Mouse (Mus musculus) lung, postnatal 0 days (tissue): Measurements from ENCODE around the gene Prdm16. TPM values are rescaled to one million over a fixed set of nuclear protein-coding genes. Genes with fewer than 3 reads are reported as not detected.

ENCODE experiments used
- ATAC-seq: fragments of 200-750 bp; cut with Nextera tagmentation; 2 replicates; pipeline ENCODE4 v1.8.0; 2017; ENCODE audit warnings: moderate library complexity
- DNase-seq: peaks from one replicate; pipeline ENCODE4 v3.0.0-alpha.2; 2016; ENCODE audit warnings: low spot score
- H3K27ac ChIP-seq: fragments of 300-500 bp; sonication (generic); 2 replicates; pipeline ENCODE4 v1.5.1; 2014; ENCODE audit warnings: antibody characterized with exemption, mild to moderate bottlenecking, low read length, mixed read lengths
- H3K27me3 ChIP-seq: fragments of 300-500 bp; sonication (generic); replicated peaks from 2 replicates; pipeline ENCODE4 v1.6.1; 2014; ENCODE audit warnings: low read length, mixed read lengths; ENCODE audit not compliant: insufficient read depth
- H3K36me3 ChIP-seq: fragments of 300-500 bp; sonication (generic); 2 replicates; pipeline ENCODE4 v1.6.1; 2014; ENCODE audit warnings: low read length, mixed read lengths; ENCODE audit not compliant: insufficient read depth
- H3K4me1 ChIP-seq: fragments of 300-500 bp; sonication (generic); 2 replicates; pipeline ENCODE4 v1.6.1; 2014; ENCODE audit warnings: antibody characterized with exemption, low read depth, low read length, mixed read lengths; ENCODE audit not compliant: insufficient read depth
- H3K4me2 ChIP-seq: fragments of 300-500 bp; sonication (generic); replicated peaks from 2 replicates; pipeline ENCODE4 v1.6.1; 2014; ENCODE audit warnings: low read depth, mild to moderate bottlenecking, low read length, moderate library complexity, mixed read lengths
- H3K4me3 ChIP-seq: fragments of 300-500 bp; sonication (generic); 2 replicates; pipeline ENCODE4 v1.5.1; 2014; ENCODE audit warnings: low read depth, low read length
- H3K9ac ChIP-seq: fragments of 300-500 bp; sonication (generic); replicated peaks from 2 replicates; pipeline ENCODE4 v1.6.1; 2014; ENCODE audit warnings: low read depth, mild to moderate bottlenecking
- H3K9me3 ChIP-seq: fragments of 300-500 bp; sonication (generic); 2 replicates; pipeline ENCODE4 v1.6.1; 2016; ENCODE audit warnings: low read length, mixed read lengths
- CTCF ChIP-seq: IDR thresholded peaks from 2 replicates; pipeline ENCODE4 v1.5.1; 2016; ENCODE audit warnings: antibody characterized with exemption, mild to moderate bottlenecking
- EP300 ChIP-seq: IDR thresholded peaks from 2 replicates; pipeline ENCODE4 v1.6.1; 2016; ENCODE audit warnings: antibody characterized with exemption, mild to moderate bottlenecking, control low read depth
- WGBS: fragments of 180-500 bp; shearing (Covaris S2); extraction: QIAGEN DNeasy Blood & Tissue Kit; methylation state at CpG from one replicate; pipeline ENCODE4 v1.1.7; 2014; 5-methylcytosine and 5-hydroxymethylcytosine counted together
- polyA plus RNA-seq: library from polyadenylated mRNA; unstranded; fragments of >200 nt; fragmentation: Nextera tagmentation; extraction: Ambion mirVana; gene quantifications from 2 replicates; pipeline ENCODE4 v1.2.1, GENCODE M21; 2015

Prdm16 gene
- polyA plus RNA-seq, 1 experiment from 2014 or later = 15.2 TPM

DNA sequence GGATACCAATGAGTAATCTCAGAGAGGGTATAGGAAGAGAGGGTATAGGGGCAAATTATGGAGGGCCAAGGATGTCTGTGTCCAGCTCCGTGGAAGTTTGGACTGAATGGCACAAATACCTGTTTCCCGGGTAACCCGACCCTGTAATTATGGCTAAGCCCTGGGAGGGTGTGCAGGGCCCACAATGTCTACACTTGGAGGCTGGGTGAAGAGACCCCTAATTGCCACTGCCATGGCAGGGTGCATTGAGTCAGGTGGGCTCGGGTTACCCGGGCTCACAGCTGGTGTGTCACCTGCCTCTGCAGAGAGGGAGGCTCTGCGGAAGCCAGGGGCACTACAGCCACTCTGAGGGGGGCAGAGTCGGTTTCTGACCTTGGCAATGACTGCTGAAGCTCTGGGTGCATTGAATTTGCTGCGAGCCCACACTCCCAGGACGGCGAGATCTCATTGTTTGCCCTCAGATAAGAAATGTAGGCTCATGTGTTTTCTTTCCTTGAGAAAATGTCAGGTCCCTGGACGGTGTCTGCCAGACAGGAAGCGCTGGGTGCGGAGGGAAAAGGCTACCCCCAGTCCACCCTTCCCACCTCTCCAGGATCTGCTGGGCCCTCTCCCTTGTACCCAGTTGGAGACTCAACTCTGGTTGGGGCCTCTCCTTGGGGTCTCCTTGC is 62.3 kb downstream of the Prdm16 start:
- no peak overlapping the region for H3K9ac ChIP-seq
- H3K27me3 ChIP-seq = no peaks in the 10 kb centered on the region
- no peak overlapping the region for H3K27ac ChIP-seq
- H3K4me1 ChIP-seq = no peaks in the 10 kb centered on the region
- no peak overlapping the region for H3K4me2 ChIP-seq
- H3K36me3 ChIP-seq = no peaks in the 10 kb centered on the region
- TF ChIP-seq EP300 (no peak), CTCF (no peak)
- DNase-seq (peak; percentile 17), ATAC-seq (peak; percentile 26; the same call in 1 of the 2 replicates)
- WGBS = 41% methylated on average over 12 of the region's 13 CpGs
- H3K9me3 ChIP-seq = no peaks in the 10 kb centered on the region
- no peak overlapping the region for H3K4me3 ChIP-seq

DNA sequence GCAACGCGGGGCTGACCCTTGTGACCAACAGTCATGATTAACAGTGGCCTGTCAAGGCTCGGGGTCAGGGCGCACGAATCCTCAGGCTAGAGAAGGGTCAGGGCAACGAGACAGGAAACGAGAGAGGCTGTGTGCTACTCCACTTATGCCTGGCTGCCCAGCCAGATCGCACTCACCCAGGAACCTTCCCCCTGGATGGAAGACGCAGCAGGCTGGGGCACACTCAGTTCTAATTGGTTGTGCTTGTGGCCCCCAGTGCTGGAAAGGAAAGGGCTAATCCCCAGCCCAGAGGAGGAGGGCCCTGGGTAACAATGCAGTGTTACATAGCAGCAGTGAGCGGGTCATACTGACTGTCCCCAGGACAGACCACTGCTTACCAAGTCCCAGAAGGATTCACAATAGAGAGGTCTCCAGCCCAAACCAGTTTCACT is 66.2 kb downstream of the Prdm16 start:
- no peaks in the 10 kb centered on the region for H3K9me3 ChIP-seq
- no peak overlapping the region for H3K9ac ChIP-seq
- WGBS = 29% methylated on average over 10 of the region's 10 CpGs
- no peak overlapping the region for H3K4me2 ChIP-seq
- TF ChIP-seq EP300 = no peak
- TF ChIP-seq CTCF = no peak
- no peak overlapping the region for H3K4me3 ChIP-seq
- ATAC-seq = no peak
- H3K27ac ChIP-seq = no peak overlapping the region
- H3K27me3 ChIP-seq = no peaks in the 10 kb centered on the region
- no peak for DNase-seq
- no peaks in the 10 kb centered on the region; the same call in 1 of the 2 replicates for H3K4me1 ChIP-seq
- H3K36me3 ChIP-seq = no peaks in the 10 kb centered on the region

DNA sequence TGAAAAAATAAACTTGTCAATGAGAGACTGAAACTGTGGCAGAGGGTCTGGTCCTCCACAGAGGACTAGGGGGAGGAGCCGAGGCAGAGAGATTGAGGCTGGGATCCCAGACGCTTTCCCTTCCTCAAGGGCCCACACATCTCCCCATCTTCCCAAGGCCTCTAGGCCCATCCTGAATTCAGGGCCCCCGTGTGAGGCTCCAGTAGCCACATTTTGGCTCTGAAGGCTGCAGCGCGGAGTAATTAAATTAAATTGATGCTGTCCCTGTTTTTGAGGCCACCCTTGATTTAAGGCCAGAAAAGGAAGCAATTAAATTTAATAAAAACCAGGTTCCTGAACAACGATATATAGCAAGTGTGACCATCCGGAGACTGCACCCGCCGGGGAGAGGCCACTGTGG is 66.8 kb downstream of the Prdm16 start:
- Histone ChIP-seq H3K4me2 (no peak overlapping the region), H3K9ac (no peak overlapping the region), H3K4me1 (no peaks in the 10 kb centered on the region; the same call in 1 of the 2 replicates), H3K27me3 (no peaks in the 10 kb centered on the region), H3K27ac (no peak overlapping the region), H3K9me3 (no peaks in the 10 kb centered on the region), H3K4me3 (no peak overlapping the region), H3K36me3 (no peaks in the 10 kb centered on the region)
- ATAC-seq (no peak), DNase-seq (no peak)
- TF ChIP-seq EP300 (no peak), CTCF (no peak)
- WGBS = 87% methylated on average over 9 of the region's 9 CpGs

DNA sequence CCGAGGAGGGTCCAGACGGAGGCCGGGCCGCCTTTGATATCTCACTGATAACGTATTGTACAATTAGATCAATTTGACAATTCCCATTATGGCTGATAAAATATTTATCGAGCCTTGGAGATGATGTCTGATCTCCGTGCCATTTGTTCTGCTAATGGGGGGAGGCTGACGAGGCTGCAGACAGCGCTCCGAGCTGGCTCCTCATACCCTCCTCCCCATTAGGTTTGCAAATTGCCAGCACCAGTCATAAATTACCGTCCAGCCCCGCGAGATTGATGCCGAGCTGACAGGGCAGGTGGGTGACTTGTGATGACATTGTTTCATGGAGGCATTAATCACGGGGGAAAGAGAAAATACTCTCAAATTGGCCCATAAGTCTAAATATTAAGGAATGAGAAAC is 67.9 kb downstream of the Prdm16 start:
- H3K9ac ChIP-seq = no peak overlapping the region
- H3K27ac ChIP-seq = no peak overlapping the region
- ATAC-seq = no peak
- no peaks in the 10 kb centered on the region for H3K36me3 ChIP-seq
- DNase-seq = no peak
- H3K4me1 ChIP-seq = no peaks in the 10 kb centered on the region; the same call in 1 of the 2 replicates
- no peaks in the 10 kb centered on the region for H3K9me3 ChIP-seq
- no peak overlapping the region for H3K4me3 ChIP-seq
- no peak overlapping the region for H3K4me2 ChIP-seq
- TF ChIP-seq EP300 = no peak
- no peak for TF ChIP-seq CTCF
- H3K27me3 ChIP-seq = no peaks in the 10 kb centered on the region
- 40% methylated on average over 15 of the region's 15 CpGs for whole genome bisulfite sequencing

DNA sequence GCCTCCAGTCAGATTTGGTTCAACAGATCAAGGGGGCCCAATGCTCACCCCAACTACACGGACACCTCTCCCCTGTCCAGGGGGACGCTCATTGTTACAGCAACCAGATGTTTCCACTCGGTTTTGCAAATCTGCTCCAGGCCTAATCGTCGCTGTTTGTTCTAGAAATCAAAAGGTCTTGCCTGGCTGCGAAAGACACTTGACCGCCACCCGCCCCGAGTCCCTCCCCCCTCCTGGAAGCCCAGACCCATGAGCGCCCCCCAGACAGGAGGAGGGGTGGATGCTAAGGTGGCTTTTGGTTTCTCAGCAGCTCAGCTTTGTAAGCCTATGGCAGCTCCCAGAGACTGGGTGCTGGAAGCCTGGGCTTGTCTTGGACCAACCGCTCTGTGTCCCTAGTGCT is 68.7 kb downstream of the Prdm16 start:
- Histone ChIP-seq H3K27ac (no peak overlapping the region), H3K4me2 (no peak overlapping the region), H3K9me3 (no peaks in the 10 kb centered on the region), H3K4me1 (no peaks in the 10 kb centered on the region; the same call in 1 of the 2 replicates), H3K36me3 (no peaks in the 10 kb centered on the region), H3K4me3 (no peak overlapping the region), H3K27me3 (no peaks in the 10 kb centered on the region), H3K9ac (no peak overlapping the region)
- TF ChIP-seq CTCF = no peak
- no peak for TF ChIP-seq EP300
- ATAC-seq (no peak), DNase-seq (no peak)
- WGBS = 30% methylated on average over 11 of the region's 11 CpGs

DNA sequence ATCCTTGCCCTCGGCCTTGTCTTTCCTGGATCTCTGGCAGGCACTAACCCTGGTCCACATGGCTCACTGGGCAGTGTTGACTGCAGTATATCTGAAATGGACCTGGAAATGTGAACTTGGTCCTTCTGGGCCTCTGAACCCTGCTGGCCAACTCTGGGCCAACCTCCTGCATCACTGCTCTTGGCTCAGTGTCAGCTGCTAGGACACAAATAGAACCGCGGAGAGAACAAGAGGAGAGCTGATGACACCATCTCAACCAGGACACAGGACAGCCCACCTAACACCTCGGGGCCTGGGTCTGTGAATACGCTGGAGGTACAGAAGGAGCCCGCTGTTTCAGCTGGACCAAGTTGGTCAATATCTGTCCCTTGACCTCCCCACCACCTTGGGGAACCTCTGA is 73.5 kb downstream of the Prdm16 start:
- Histone ChIP-seq H3K4me3 (no peak overlapping the region), H3K27ac (no peak overlapping the region), H3K9ac (no peak overlapping the region), H3K36me3 (no peaks in the 10 kb centered on the region), H3K27me3 (no peaks in the 10 kb centered on the region), H3K4me2 (no peak overlapping the region), H3K9me3 (no peaks in the 10 kb centered on the region), H3K4me1 (no peaks in the 10 kb centered on the region; the same call in 1 of the 2 replicates)
- TF ChIP-seq EP300 (no peak), CTCF (no peak)
- DNase-seq = no peak
- no peak for ATAC-seq
- WGBS = 80% methylated on average over 6 of the region's 6 CpGs
